Mouse (Mus musculus): ENCODE measurements around the gene Hax1.

- no peak for TF ChIP-seq CTCF (IDR thresholded peaks at IDR 0.05; ENCODE audit: low read depth, low read length)
- no peak for TF ChIP-seq POLR2A (IDR thresholded peaks at IDR 0.05; ENCODE audit: borderline replicate concordance, low read depth, low read length)
Observed at GRCm38 (mm10) chr3:89965557-89965956, 33.0 kb downstream of the Hax1 start.
